Mouse (Mus musculus) ES-E14 (cell line): ENCODE results near the gene Heca. TPM values are rescaled to one million over a fixed set of nuclear protein-coding genes. Genes with fewer than 3 reads are reported as not detected.
"Not testable (repeated sequence)": the region's sequence is repeated elsewhere in the genome, so short reads cannot be mapped to it uniquely, and the experiment has no call there.

Source experiments
- DNase-seq: peaks from one replicate; pipeline ENCODE4 v3.0.0-alpha.2; 2013; ENCODE audit warnings: low read depth, low spot score
- H3K27ac ChIP-seq: 2 replicates; pipeline ENCODE4 v1.5.1; 2012; ENCODE audit warnings: low read depth, mild to moderate bottlenecking, low read length, moderate library complexity, mixed read lengths; ENCODE audit not compliant: poor library complexity, insufficient read depth, severe bottlenecking
- H3K36me3 ChIP-seq: 2 replicates; pipeline ENCODE4 v1.6.1; 2012; ENCODE audit warnings: mild to moderate bottlenecking, low read length, moderate library complexity, mixed read lengths; ENCODE audit not compliant: control insufficient read depth, poor library complexity, insufficient read depth, severe bottlenecking
- H3K4me1 ChIP-seq, 2 experiments: fragments of 150-350 bp in 1 of 2; sonication (generic) in 1 of 2; 2 replicates each; pipeline ENCODE4 v1.6.1; 2012; ENCODE audit warnings: low read length in 2 of 2, mild to moderate bottlenecking in 1 of 2, mixed read lengths in 1 of 2; ENCODE audit not compliant: control insufficient read depth in 2 of 2, insufficient read depth in 2 of 2, poor library complexity in 1 of 2
- H3K4me3 ChIP-seq, 2 experiments: fragments of 150-350 bp in 1 of 2; sonication (generic) in 1 of 2; 2 replicates each; pipeline ENCODE4 v1.5.1; 2012; ENCODE audit warnings: low read length in 2 of 2, low read depth in 1 of 2, mild to moderate bottlenecking in 1 of 2, mixed read lengths in 1 of 2; ENCODE audit not compliant: insufficient read depth in 1 of 2, poor library complexity in 1 of 2, severe bottlenecking in 1 of 2
- H3K9ac ChIP-seq: 2 replicates; pipeline ENCODE4 v1.6.1; 2012; ENCODE audit warnings: low read depth, mild to moderate bottlenecking, low read length, mixed read lengths; ENCODE audit not compliant: poor library complexity, insufficient read depth, severe bottlenecking
- H3K9me3 ChIP-seq: fragments of 150-350 bp; sonication (generic); 2 replicates; pipeline ENCODE4 v1.6.1; 2012; ENCODE audit warnings: low read depth, mild to moderate bottlenecking, low read length; ENCODE audit not compliant: control insufficient read depth, insufficient read depth
- CHD2 ChIP-seq: IDR thresholded peaks from 2 replicates; pipeline ENCODE4 v1.6.1; 2014; ENCODE audit warnings: mild to moderate bottlenecking, low read depth, low read length, inconsistent platforms
- HCFC1 ChIP-seq: IDR thresholded peaks from 2 replicates; pipeline ENCODE4 v1.6.1; 2012; ENCODE audit warnings: low read length, inconsistent platforms, borderline replicate concordance; ENCODE audit not compliant: insufficient read depth
- MAFK ChIP-seq: IDR thresholded peaks from 2 replicates; pipeline ENCODE4 v1.6.1; 2014; ENCODE audit warnings: mild to moderate bottlenecking, low read depth, low read length, inconsistent platforms; ENCODE audit not compliant: insufficient read depth
- ZC3H11A ChIP-seq: IDR thresholded peaks from 2 replicates; pipeline ENCODE4 v1.6.1; 2012; ENCODE audit warnings: low read depth, mild to moderate bottlenecking, inconsistent platforms, low read length, borderline replicate concordance
- ZNF384 ChIP-seq: IDR thresholded peaks from 2 replicates; pipeline ENCODE4 v1.6.1; 2012; ENCODE audit warnings: low read depth, low read length, inconsistent platforms
- in situ Hi-C, 2 experiments: fragments of 600-800 bp; cut with MboI; formaldehyde crosslinking; loops; one replicate each; pipeline ENCODE4 v1.15.1; 2025; ENCODE audit warnings: low sequenced_read_pairs in 2 of 2, inconsistent platforms in 1 of 2; ENCODE audit not compliant: unreplicated experiment in 2 of 2
- total RNA-seq: library from RNA; depleted of rRNA; stranded (reverse); fragments of 300-350 nt; gene quantifications from 2 replicates; pipeline ENCODE4 v1.2.3, GENCODE M21; 2012

Heca gene
- total RNA-seq, 1 experiment, result 11.5 TPM

DNA sequence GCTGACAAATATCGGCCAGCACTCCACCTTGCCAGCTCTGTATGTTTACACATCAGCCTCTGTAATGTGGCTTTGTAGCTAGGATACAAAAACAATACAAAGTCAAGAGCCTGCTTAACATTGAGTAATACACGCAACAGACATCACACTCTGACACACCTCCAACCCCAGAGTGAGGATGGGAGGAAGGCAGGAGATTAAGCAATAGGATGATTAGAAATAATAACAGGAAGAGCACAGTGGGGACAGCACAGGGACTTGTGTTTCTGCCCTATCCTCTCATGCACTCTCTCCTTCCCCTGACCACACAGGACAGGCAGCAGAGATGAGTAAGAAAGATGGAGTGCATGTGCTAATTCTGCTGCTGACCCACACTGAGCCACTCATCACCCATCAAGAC, 28.8 kb downstream of the Heca start:
- in situ Hi-C loops, result no loop called here
- H3K9me3 ChIP-seq, result no peaks in the 10 kb centered on the region
- peaks cover 0 to 1% of the 10 kb centered on the region in 2 experiments; a peak in 1 of 4 replicates for H3K4me1 ChIP-seq
- no peak for DNase-seq
- no peak for TF ChIP-seq HCFC1
- TF ChIP-seq ZC3H11A, result no peak
- TF ChIP-seq MAFK, result no peak
- no peak for TF ChIP-seq CHD2
- no peak for TF ChIP-seq ZNF384
- H3K27ac ChIP-seq, result no peak overlapping the region
- no peak overlapping the region for H3K4me3 ChIP-seq
- peaks cover 5% of the 10 kb centered on the region; the same call in 1 of the 2 replicates for H3K36me3 ChIP-seq
- no peak overlapping the region for H3K9ac ChIP-seq

DNA sequence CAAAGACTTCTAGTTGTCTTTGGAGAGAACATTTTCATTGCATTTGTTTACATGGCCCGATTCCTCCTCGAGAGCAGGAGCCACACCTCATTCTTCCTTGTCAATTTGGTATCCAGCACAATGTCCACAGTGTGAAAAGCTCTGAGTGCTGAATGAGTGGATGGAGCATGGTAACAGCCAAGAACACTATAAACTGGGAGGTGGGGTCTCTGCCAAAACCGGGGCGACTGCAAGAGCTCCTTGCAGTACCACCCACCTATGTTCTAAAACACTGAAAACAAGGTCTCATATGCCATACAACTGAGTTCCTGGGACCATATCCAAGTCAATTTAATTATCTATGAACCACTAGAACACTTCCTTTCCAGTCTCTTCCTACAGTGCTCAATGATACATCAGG, 39.1 kb downstream of the Heca start:
- H3K9me3 ChIP-seq, result no peaks in the 10 kb centered on the region
- TF ChIP-seq MAFK (no peak), ZNF384 (no peak)
- in situ Hi-C loops, result no loop called here
- H3K4me3 ChIP-seq, result no peak overlapping the region
- DNase-seq, result no peak
- H3K36me3 ChIP-seq, result peaks cover 2% of the 10 kb centered on the region
- H3K4me1 ChIP-seq, result no peaks in the 10 kb centered on the region
- no peak overlapping the region for H3K9ac ChIP-seq
- H3K27ac ChIP-seq, result no peak overlapping the region

- H3K27ac ChIP-seq, H3K4me1 ChIP-seq, in situ Hi-C loops, H3K4me3 ChIP-seq, H3K9me3 ChIP-seq, DNase-seq, H3K36me3 ChIP-seq, H3K9ac ChIP-seq: not testable (repeated sequence)
Measured at GRCm38 (mm10) chr10:17906405-17906804, 41.5 kb downstream of the Heca start.

- no peak overlapping the region for H3K9ac ChIP-seq
- no peaks in the 10 kb centered on the region for H3K9me3 ChIP-seq
- no peaks in the 10 kb centered on the region for H3K4me1 ChIP-seq
- peaks cover 2% of the 10 kb centered on the region for H3K36me3 ChIP-seq
- in situ Hi-C loops, result no loop called here
- no peak overlapping the region for H3K27ac ChIP-seq
- no peak overlapping the region for H3K4me3 ChIP-seq
- no peak for TF ChIP-seq ZC3H11A
- TF ChIP-seq CHD2, result no peak
- TF ChIP-seq MAFK, result no peak
- no peak for TF ChIP-seq HCFC1
- TF ChIP-seq ZNF384, result no peak
- no peak for DNase-seq
Measured at GRCm38 (mm10) chr10:17903449-17903848, 44.4 kb downstream of the Heca start.

GRCm38 (mm10) chr10:17880724-17881123, 67.1 kb downstream of the Heca start:
- Histone ChIP-seq H3K4me1 (no peaks in the 10 kb centered on the region), H3K36me3 (no peaks in the 10 kb centered on the region), H3K9ac (no peak overlapping the region), H3K27ac (no peak overlapping the region), H3K4me3 (no peak overlapping the region), H3K9me3 (peaks cover 7% of the 10 kb centered on the region)
- DNase-seq, result no peak
- in situ Hi-C loops, result no loop called here
- TF ChIP-seq ZNF384 (no peak), HCFC1 (no peak), ZC3H11A (no peak), MAFK (no peak), CHD2 (no peak)
